8 mouse cellular contexts compared by ENCODE assay signal in genomic region chr14:121798411-121798799, GRCm38 (mm10). TPM values are rescaled to one million over a fixed set of nuclear protein-coding genes. Genes with fewer than 3 reads are reported as not detected.
DNase-seq lines count a peak whose midpoint lies in the region; ATAC-seq and TF ChIP-seq lines count a peak whose summit lies in the region.

No protein-coding gene starts in this region.

- peak overlapping the region; percentile 96 for H3K27ac ChIP-seq in gastrocnemius, adult 2 months
- peak overlapping the region; percentile 89 for H3K27ac ChIP-seq in hindbrain, postnatal 0 days
- H3K27ac ChIP-seq in left cerebral cortex, adult 2 months, result peak overlapping the region; percentile 97

- DNase-seq in ZHBTc4 (ENCODE audit: low read depth, low spot score), result peak; percentile 99
- DNase-seq in gastrocnemius, adult 2 months, result peak; percentile 95
- peak; percentile 96 for DNase-seq in hindbrain, postnatal 0 days (ENCODE audit: low spot score)
- peak; percentile 85 to 89 for DNase-seq in left cerebral cortex, adult 2 months (ENCODE audit: extremely low spot score in 1 of 2, low spot score in 2 of 2)
- DNase-seq in right cerebral cortex, postnatal 10 days (ENCODE audit: low spot score in 2 of 2), result peak; percentile 95 to 96
- DNase-seq in urinary bladder, postnatal 25 days (ENCODE audit: low spot score), result peak; percentile 85

- H3K9ac ChIP-seq in hindbrain, postnatal 0 days (replicated peaks; ENCODE audit: low read length), result peak overlapping the region; percentile 67

- H3K4me3 ChIP-seq in gastrocnemius, adult 2 months, result peak overlapping the region; percentile 87
- peak overlapping the region; percentile 73 for H3K4me3 ChIP-seq in hindbrain, postnatal 0 days (ENCODE audit: low read length)
- peak overlapping the region; percentile 93 for H3K4me3 ChIP-seq in left cerebral cortex, adult 2 months

- no peaks in the 10 kb centered on the region for H3K27me3 ChIP-seq in hindbrain, postnatal 0 days (ENCODE audit: insufficient read depth, low read length)

- 1% methylated on average over 22 of the region's 22 CpGs for WGBS in hindbrain, postnatal 0 days

- H3K4me2 ChIP-seq in hindbrain, postnatal 0 days (ENCODE audit: low read depth, low read length), result peak overlapping the region; percentile 92

- no peaks in the 10 kb centered on the region for H3K9me3 ChIP-seq in hindbrain, postnatal 0 days (ENCODE audit: low read length)

- no peak for TF ChIP-seq CTCF in gastrocnemius, adult 2 months (IDR thresholded peaks at IDR 0.05)
- no peak for TF ChIP-seq CTCF in hindbrain, postnatal 0 days (IDR thresholded peaks at IDR 0.05; ENCODE audit: low read depth)
- TF ChIP-seq CTCF in left cerebral cortex, adult 2 months (IDR thresholded peaks at IDR 0.05), result no peak; the same call in 1 of the 2 replicates

- ATAC-seq in common myeloid progenitor, adult 5-6 weeks (replicated peaks; ENCODE audit: low read depth, poor library complexity, severe bottlenecking), result peak; percentile 75
- peak; percentile 93 for ATAC-seq in hindbrain, postnatal 0 days
- peak; percentile 78 for ATAC-seq in megakaryocyte, adult 5-6 weeks (ENCODE audit: poor library complexity, severe bottlenecking)

- intact Hi-C loops in gastrocnemius, adult 2 months (cut with DNase I), result loop anchor here (5.0 kb wide), 3 partner anchors 79 to 211 kb away; partner anchors contain the start of gene Ubac2
- intact Hi-C loops in left cerebral cortex, adult 2 months (cut with DNase I), result loop anchor here (2.0 kb wide), 1 partner anchor 80 kb away; the partner anchor contains the start of gene Ubac2

- H3K4me1 ChIP-seq in hindbrain, postnatal 0 days (ENCODE audit: insufficient read depth, low read length), result no peaks in the 10 kb centered on the region

- no peaks in the 10 kb centered on the region for H3K36me3 ChIP-seq in hindbrain, postnatal 0 days (ENCODE audit: insufficient read depth, low read length)

RNA-seq across cellular contexts. Expression of gene Dock9, which starts 0.8 kb away (rescaled TPM):
- total RNA-seq in common myeloid progenitor, adult 5-6 weeks (2017), result 5.7 and 6.7 TPM in 2 replicates
- total RNA-seq in gastrocnemius, adult 2 months (2021), result 10 to 100 TPM; 15.3 to 21.4 TPM
- 46.0 and 51.3 TPM in 2 replicates for total RNA-seq in hindbrain, postnatal 0 days (2014; rRNA removed)
- 11.7 and 12.7 TPM in 2 replicates for polyA plus RNA-seq in hindbrain, postnatal 0 days (2015; fragmentation: Nextera tagmentation; extraction: Ambion mirVana)
- 10 to 100 TPM; 87.1 to 91.6 TPM for total RNA-seq in left cerebral cortex, adult 2 months (2021)
- 0.23 and 0.31 TPM in 2 replicates for total RNA-seq in megakaryocyte, adult 5-6 weeks (2015)
- total RNA-seq in megakaryocyte, adult 5-6 weeks (2017), result 0.22 and 0.57 TPM in 2 replicates

Comparison
In these comparisons a context has a peak if more than half of its experiments do, and no peak if none do; other contexts are left out.
1. Peak in every context shown above with its lines: DNase-seq, ATAC-seq, H3K4me3 ChIP-seq and H3K27ac ChIP-seq.